Mouse (Mus musculus) layer of hippocampus, adult 11-12 months (tissue): ENCODE data around the gene Car5a.

Source experiments
- DNase-seq: peaks from one replicate; pipeline ENCODE4 v3.0.0; 2022; ENCODE audit warnings: low spot score

Car5a gene

DNA sequence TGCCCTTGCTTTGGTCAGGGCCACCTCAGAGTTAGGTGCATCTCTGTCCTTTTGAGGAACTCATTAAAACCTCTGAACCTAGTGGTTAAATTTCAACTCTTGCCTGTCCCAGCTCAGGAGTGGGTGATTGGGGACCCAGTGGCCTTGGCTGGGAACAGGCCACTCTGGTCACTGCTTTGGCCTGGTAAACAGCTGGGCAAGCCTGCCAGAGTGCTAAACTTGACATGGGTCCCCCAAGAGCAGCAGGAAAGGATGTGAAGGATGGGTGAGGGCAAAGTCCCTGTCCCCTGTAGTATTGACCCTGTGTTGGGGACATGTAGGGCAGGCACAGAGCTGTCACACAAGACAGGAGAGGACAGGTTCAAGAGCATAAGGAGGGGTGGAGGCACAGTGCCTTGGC is at the start of gene Car5a:
Gene Car5a (minus strand): TSS at position 74 of the 400 bp plus-strand sequence.
- DNase-seq, result no peak

DNA sequence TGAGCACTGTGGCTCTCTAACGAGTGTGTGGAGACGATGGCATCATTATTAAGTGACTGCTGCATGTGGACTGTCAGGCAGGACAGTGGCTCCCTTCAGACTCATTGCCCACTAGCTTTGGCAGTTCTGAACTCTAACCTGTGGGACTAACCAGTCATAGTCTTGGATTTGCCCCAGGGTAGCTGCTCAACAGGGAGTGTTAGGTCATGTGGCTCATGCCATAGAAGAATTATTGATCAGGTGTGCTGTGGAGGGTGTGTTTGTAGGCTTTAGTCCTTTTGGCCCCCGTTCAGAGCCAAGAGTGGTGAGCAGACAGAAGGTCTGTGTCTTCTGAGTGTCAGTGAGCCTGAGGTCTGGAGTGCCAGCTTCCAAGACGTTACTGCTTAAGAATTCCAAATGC is 48.2 kb upstream of the Car5a start:
- DNase-seq, result no peak

DNA sequence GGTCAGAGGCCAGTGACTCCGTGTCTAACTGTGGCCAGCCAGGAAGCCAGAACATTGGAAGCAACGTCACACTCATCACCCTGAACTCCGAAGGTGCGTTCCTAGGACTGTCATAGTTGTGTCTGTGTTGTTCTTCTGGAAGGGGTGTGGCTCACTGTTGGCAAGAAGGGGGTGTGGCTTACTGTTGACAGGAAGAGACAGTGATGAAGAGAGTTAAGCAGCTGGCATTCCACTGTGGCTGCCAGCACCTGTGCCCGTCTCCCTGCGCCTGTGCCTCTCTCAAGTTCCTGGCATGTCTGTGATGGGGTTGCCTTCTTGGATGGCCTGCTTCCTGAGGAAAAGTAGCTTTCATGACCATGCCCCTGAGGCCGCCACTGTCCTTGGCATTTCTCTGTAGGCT is 46.9 kb upstream of the Car5a start:
- no peak for DNase-seq

DNA sequence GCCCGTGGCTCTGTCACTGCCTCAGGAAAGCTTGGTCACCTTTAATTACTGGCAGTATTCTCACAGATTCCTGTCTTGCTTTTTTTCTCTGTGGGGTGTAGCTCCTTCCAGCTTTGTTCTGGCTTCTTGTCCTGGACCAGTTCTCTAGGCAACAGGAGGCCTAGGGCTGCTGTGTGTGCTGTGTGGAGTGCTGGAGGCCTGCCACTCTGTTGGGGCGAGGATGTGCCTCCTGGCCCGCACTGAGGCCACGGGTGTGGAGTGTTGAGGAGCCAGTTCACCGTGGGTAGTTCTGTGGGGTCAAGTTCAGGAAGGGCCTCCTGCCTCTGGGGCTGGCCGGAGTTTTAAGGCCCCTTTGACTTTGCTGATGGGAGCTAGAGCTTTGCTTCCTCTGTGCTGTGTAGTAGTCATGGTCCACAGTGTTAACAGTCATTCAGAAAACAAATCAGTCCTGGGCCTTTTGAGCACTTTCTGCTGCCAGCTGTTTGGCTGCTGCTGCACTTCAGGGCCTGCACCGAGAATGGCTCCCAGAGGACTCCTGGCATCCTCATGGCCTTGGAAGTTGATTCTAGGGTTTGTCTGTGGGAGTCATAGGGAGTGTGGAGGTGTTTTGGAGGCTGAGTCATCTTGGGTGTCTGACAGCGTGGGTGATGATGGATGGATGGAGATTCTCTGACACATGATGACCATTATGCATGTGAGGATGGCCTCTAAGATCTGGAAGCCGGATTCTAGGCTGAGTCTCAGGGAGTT is 46.0 kb upstream of the Car5a start:
- DNase-seq, result no peak

DNA sequence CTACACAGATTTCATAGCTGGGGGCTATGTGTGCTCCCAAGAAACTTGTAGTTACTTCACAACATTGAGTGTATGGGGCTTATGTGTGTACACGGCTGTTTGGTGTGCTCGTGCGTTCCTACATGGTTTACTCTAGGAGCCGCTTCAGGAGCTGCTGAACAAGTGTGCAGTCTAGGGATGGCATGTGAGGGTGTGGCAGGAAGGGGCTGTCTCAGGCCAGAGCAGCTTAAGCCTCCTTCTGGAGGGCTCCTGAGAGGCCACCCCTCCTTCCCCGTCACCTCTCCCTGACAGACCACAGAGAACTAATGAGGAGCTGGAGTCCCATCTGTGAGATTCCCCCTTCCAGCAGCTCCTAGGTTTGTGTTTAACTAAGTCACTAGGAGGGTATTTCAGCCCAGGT is 43.2 kb upstream of the Car5a start:
- DNase-seq, result no peak

DNA sequence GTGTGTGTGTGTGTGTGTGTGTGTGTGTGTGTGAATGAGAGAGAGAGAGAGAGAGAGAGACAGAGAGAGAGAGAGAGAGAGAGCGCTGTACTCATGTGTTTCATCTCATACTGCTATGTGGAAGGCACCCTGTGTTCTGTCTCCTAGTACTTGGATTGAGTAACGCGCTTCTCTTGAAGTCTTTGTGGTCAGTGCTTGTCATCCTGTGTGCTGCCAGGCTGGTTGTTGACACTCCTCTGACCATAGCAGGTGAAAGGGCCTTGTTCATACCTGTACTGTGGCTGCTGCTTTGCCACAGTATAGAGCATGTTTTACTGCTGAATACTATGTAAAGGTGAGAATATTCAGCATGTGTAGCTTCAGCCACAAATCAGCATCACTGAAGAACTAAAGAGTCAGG is 41.0 kb upstream of the Car5a start:
- DNase-seq, result no peak

DNA sequence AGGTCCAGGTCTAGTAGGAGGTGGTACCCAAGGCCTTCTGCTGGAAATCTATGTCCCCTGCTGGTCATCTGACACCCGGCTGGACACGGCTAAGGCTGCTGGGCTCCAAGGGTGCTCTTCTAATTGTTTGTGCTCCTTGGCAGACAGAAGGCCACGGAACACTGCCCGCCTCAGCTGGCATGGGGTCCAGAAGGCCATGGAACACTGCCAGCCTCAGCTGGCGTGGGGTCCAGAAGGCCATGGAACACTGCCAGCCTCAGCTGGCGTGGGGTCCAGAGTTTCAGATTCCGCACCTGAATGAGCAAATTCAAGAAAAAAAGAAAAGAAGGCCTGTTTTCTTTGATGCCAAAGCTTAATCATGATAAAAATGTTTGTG is 36.8 kb upstream of the Car5a start:
- peak; percentile 33 for DNase-seq

DNA sequence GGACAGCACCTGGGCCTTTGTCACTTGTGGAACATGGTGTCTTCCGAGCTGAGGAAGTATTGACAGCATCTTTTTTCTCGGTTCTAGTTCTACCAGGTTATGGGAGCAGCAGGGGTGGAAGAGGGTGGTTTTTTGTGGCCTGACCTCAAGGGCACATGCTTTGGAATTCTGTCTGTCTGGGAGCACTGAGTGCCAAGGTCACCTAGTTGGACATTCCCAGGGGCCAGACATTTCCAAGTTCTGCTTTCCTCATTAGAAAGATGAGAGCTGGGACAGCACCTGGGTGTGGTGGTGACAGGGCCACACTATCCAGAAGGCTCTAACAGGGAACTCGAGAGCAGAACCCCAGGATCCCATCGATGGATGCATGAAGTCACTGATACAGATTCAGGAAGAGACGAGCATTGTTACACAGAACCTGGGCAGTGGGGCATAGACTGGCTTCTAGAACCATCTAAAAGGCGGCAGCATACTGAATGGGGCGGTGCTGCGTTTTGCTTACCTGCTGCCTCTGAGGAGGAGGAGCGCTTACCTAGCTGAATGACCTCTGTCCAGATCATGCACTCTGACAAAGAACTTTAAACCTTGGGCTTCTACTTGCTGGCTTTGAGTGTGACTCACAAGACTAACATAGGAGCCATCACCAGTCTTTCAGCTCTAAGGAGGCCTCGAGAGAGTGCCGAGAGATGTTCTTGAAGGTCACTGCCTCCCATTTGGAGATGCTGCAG is 36.3 kb upstream of the Car5a start:
- DNase-seq, result no peak

DNA sequence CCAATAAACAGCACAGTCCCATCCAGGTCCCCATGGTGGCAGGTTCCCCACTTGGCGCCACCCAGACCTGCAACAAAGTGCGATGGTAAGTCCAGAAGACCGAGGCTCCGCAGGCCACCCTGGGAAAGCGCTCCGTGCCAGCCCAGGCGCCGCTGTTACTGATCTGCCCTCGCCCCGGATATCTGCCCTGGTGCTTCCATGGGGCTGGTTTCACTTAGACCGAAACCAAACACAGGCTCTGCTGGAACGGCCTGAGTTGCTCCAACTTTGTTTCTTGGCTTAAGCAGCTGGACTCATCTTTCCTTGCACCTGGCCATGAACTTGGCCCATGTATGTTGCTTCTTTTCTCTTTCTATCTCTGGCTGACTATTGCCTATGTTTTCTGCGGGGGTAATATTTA is 34.0 kb upstream of the Car5a start:
- no peak for DNase-seq

DNA sequence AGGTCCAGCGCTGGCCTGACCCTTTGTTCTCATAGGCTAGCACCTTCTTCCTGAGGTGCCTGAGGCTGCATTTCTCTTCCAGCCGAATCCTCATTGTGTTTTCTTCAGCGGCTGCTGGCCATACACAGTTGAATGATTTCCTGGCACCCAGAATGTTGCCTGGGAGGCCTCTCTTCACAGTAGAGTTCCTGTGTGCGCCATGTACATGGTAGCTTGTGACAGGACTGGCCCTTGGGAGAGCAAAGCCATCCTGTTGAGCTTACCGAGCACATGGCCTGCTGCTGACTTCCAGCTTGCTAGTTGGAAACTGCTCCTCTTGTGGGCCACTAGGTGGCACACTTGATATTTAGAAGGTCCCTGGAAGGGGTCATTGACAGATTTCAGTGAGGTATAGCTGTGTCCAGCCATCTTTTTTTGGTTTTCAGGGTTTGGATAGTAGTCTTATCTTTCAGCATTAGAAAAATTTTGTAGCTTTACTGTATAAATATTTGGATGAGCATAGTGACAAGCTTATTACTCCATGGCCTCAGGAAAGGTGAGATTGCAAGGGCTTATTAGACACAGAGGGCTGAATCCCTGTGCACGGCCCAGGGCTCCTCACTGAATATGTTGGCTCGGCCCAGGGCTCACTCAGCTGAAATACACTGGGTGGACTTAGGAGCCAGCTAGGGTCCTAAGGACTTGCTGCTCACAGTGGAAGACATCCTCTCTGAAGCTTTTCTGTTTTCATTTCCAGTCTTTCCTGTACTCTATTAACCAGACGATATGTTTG is 33.3 kb upstream of the Car5a start:
- DNase-seq, result peak; percentile 29

DNA sequence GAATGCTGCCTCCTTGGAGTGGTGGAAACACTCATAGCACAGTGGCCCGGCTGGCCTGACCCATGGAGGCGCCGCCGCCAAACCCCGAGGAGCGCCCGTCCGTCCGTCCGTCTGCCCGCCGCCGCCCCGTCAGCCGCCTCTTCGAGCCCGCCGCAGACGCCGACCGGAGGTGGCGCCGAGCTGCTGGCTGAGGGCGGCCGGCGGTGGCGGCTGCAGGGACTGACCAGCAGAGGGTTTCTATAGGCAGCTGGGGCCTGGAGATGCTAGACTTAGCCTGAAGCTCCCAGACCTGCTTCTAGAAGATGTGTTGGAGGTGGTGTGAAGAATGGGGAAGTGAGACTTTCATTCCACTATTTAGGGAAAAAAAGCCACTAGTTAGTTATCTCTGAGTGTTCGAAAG is 29.2 kb upstream of the Car5a start:
- DNase-seq, result no peak

DNA sequence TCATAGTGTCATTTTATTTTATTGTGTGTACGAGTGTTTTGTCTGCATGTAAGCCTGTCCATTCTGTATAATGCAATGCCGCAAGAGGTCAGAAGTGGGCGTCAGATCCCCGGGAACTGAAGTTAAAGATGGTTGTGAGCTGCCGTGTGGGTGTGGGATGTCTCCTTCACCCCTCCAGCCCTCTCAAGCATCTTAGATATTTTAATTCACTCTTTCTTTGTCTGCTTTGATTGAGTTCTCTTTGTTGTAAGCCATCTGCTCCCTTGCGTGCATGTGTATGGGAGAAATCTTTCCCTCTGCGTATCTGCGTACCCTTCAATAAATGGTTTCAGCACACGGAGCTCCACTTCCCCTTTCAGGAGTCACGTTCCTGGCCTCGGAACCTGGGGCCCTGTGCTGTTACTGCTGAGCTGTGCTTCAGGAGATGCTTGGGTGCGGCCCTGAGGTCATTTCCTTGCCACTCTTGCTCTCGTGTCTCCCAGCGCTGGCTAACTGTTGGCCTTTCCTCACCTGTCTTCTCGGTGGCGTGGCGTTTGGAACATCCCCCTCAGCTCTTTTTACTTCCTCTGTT is 26.9 kb upstream of the Car5a start:
- DNase-seq, result no peak

DNA sequence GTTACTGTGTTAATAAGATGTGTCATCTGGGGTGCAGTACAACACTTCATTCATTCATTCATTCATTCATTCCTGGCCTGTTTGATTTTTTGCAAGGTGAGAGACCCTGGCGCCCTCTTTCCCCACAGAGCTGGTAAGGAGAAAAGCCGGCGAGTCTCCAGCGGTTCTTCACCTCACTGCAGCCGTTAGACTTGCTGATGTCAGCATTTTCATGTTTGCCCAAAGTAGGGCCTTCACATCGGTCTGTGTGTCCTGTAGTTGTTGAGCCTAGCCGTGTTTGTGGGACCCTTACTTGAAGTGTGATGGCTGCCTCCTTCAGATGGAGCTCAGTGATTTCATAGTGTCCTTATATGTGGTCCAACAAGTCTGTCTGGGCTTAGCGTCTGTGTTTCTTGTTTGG is 25.5 kb upstream of the Car5a start:
- no peak for DNase-seq

DNA sequence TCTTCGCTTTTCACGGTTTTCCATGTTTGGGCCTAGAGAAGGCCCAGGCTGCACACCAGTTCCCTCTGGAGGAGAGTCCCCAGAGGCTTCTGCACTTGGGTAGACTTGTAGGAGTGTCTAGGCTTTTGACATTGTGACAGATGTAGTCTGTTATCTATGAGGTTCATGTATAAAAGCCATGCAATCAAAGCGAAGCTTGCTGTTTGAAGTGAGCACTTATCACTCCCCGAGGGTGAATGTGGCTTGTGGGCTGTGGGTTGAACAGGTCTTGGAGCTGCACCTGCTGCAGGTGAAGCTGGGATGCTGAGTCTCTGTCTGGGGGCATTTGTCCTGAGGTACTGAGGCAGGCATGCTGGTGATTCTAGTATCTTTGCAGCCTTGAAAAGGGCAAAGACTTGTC is 23.8 kb upstream of the Car5a start:
- DNase-seq, result no peak

DNA sequence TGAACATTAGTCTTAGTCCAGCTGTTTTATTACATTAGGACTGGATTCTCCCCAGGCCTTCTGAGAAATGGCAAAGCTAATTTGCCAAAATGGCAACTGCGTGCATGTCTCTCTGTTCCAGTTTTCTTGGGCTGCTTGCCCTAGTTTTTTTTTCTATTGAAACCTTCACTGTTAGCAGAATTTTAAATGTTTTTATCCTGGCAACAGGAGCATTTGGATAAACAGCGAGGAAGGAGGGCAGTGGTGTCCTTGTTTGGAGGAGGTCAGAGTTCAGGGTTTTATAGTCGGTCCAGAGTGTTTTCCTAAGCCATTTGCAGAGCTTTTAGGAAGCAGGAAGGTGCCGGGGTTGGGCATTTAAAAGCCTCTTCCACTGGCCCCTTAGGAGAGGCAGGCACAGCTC is 23.3 kb upstream of the Car5a start:
- no peak for DNase-seq

DNA sequence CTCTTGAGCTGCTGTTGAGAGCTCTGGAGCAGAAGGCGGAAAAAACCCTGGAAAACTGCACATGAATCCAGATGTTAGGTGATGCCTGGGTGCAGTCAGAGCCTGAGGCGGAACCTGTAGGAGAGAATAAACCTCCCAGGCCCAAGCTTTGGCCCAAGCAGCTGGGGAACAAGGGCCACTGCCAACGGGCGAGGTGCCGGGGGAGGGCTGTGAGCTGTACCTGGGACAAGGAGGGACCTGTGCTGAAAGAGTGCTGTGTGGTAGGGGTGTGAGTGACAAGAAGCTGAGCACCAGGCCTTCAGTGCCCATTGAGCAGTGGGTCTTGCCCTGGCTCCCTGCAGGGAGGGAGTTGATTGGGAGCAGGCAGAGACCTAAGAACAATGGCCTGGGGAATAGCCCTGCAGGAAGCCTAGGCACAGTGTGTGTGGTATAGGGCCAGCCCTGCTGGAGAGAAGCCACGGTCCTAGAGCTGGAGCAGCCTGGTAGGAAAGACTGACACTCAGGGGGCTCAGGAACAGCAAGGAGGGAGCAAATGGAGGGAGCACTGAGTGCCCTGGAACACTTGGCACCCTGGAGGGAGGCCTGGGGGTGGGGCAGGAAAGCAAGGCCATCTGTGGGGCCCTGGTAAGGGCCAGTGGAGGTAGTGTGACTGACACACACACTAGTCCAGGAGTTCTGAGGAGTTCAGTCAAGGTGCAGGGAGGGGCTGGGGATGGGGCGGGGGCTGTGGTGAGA is 22.2 kb upstream of the Car5a start:
- no peak for DNase-seq

DNA sequence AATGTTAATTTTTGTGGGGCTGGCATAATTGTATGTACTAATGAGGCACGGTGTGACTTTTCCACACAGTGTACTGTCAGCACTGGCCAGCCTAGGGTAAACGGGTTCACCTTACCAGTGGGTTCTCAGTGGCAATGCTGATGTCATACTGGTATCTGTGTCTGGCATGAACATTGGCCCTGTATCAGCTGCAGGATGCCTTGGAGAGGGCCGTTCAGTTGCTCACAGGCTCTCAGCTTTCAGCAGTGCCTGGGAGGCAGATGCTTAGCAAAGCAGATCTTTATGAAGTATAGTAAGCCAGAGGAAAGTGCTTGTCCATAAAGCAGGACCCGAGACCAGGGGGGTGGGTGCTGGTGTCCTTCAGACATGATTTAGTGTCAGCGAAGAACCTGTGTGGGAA is 21.4 kb upstream of the Car5a start:
- DNase-seq, result no peak

DNA sequence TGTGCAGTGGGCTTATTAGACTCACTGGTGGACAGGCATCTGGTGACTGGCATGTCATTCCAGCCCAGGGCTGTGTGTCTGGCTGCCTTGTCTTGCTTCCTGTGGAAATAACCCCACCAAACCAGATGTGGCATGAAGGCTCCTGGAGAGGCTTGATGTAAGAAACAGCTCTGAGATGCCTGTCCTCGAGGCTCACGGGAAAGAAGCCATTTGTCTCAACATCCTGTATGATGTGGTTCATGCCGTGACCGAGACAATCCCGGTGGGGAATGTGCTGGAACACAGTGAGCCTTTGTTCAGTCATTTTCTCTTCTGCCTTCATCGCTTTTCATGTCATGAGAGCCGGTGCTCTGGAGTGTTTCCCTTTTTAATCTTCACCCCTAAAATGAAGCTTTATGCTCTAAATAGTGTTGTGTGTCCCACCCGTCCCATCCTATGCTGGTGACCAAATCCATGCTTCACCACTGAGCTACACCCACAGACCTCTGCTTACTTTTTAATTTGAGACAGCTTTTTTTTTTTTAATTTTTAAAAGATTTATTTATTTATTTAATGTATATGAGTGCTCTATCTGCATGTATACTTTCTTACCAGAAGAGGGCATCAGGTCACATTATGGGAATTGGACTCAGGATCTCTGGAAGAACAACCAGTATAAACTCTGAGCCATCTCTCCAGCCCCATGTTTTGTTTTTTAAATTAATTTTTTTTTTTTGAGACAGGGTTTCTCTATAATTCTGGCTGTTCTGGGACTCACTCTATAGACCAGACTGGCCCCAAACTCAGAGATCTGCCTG is 20.2 kb upstream of the Car5a start:
- DNase-seq, result no peak

DNA sequence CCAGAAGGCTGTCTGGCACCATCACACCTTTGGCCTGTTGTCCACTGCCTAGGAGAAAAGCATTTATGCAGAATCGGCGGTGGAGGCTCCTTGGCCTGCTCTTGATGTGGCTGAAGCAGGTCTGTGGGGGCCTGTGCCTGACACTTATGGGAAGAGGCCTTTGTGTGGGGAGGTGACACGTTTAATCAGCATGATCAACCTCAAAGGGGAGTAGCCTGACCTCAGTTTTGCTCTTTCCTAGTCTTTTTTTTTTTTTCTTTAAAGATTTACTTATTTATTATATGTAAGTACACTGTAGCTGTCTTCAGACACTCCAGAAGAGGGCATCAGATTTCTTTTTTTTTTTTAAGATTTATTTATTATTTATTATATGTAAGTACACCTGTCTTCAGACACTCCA is 18.2 kb upstream of the Car5a start:
- DNase-seq, result no peak

DNA sequence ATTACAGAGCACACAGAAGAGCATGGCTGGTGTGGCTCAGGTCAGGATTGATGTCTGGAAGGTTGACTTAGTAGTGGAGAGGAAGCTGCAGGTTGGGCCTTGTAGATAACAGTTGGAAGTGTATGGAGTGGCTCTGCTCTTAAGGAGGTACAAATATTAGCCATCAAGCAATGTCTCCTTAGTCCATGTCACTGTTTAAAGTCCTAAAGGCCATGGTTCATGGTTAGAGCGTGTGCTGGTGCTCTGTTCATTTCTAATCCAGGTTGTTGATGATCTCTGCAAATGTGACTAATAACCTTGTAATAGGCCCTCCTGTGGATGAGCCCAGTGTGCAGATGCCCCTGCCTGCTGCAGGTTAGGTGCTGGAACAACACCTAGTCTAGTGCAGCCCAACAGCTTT is 13.7 kb upstream of the Car5a start:
- no peak for DNase-seq

DNA sequence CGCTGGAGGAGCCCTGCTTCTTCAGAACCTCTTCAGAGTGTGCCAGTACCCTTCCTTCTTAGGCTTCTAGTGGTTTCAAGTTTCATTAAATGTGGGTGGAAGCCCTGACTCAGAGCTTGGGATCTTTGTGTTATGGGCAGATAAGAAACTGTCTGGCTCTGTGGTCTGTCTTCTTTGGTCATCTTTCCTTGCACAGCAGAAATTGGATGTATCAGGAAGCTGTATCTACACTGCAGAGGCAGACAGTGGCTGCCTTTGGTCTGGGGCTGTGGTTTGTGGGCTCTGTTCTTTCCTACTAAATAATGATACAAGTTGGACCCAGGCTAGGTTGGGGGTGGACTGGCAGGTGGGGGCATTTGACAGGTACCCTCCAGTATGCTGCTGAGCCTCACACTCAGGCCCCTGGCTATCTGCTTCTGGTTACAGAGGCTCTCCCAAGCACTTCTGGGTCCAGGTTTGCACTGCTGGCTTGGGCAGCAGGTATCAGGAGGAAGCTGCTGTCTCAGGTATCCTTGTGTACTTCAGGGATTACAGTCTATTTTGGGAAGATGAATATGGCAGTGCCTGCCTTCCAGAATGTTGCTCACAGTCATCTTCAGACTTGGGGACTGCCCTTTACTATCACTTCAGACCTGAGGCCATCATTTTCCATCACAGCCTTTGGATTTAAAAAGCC is 11.3 kb upstream of the Car5a start:
- DNase-seq, result no peak
